Mouse (Mus musculus): ENCODE data around the gene Dcn.

The Dcn gene

GRCm38 (mm10) chr10:97479004-97479766, at the start of gene Dcn:
TSS of gene Dcn (plus strand) at chr10:97479609.
- no peak for DNase-seq (ENCODE audit: low read depth in 1 of 2, low spot score in 2 of 2)

- DNase-seq (ENCODE audit: low read depth in 1 of 2, low spot score in 2 of 2) = no peak
Observed at GRCm38 (mm10) chr10:97436662-97437061, 42.7 kb upstream of the Dcn start.

DNA sequence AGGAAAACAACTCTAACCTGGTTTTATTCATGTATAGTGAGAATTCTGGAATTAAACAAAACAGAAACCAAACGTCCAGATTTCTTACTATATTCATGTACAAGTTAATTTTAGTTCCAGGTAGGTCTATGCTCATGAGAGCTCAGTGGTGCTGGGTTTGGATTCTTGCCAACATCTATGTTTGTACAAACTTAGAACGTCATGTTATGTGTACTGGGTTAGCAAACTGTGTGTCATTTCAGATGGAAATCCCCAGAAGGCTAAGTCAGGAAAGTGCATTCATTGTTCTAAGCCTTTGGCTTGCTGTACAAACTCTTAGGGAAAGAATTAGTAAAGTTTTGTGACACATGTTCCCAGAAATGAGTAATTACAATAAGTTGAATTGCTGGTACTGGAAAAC, 37.1 kb upstream of the Dcn start:
- DNase-seq (ENCODE audit: low read depth in 1 of 2, low spot score in 2 of 2) = no peak

DNA sequence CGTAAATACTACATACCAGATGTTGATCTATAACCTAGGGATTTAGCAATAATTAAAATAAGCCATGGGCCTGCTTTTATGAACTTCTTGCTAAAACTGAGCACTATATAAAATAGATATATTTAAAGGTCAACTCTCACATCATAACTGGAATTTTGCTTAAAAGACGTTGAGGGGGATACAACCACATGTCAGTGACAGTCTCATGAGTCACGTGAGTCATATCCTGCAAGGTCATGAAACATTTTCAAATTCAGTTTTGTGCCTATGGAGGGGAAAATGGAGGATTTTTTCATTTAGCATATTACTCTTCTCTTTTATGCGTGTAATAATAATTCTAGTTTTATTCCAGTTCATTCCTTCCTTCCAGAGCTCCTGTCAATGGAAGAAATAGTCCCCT, 32.9 kb upstream of the Dcn start:
- no peak for DNase-seq (ENCODE audit: low read depth in 1 of 2, low spot score in 2 of 2)

DNA sequence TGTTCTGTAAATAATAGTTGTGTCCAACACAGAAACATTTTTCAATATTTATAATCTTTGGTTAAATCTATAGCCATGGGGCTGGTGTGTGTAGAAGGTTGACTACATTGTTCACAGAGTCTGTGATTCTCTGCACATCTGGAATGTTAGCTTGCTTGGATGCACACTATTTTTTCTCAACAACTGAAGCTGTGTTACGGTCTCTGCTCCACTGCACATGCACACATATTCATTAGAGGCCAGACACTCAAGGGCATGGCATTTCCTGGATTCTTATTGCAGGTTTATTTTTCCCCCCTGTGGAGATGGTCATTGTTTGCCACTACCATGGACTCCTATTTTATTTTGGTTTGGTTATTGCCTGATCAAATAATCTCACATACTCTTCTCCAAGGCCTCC, 26.5 kb upstream of the Dcn start:
- no peak for DNase-seq (ENCODE audit: low read depth in 1 of 2, low spot score in 2 of 2)

DNA sequence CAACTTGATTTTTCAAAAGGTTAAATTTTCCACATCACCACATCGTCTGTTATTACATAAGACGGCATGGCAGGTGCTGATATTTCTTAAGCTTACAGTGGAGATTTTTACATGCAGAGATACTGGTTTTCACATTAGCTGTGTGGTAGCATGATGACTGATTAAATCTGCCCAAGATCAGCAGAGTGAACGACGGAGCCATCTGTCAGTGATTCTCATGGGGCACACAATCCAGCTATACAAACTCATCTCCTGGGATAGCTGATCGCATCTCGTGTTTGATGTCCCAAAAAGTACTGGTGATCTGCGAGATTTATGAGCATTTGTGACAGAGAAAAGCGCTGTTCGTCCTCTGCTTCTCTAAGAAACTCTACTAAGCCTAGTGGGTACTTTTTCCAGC, 25.9 kb upstream of the Dcn start:
- no peak for DNase-seq (ENCODE audit: low read depth in 1 of 2, low spot score in 2 of 2)

DNA sequence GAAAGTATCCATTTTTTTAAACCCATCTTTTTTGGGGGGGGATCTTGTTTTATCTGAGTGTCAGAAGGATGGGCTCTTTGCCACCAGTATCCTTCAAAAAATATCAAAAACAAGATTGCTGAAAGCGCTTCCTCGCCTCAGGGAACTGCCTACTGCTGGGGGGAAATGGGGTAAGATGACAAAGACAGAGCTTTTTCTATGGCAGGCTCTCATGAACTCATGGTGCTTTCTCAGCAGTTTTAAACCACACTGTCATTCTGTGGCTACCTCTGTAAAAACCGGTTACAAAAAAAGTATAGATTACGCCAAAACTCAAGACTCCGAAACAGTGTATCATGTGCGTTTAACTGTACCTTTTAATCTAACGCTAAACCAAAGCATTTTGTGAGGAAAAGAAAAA, 22.4 kb upstream of the Dcn start:
- DNase-seq (ENCODE audit: low read depth in 1 of 2, low spot score in 2 of 2) = no peak

GRCm38 (mm10) chr10:97466818-97467217, 12.6 kb upstream of the Dcn start:
- DNase-seq (ENCODE audit: low read depth in 1 of 2, low spot score in 2 of 2) = no peak

DNA sequence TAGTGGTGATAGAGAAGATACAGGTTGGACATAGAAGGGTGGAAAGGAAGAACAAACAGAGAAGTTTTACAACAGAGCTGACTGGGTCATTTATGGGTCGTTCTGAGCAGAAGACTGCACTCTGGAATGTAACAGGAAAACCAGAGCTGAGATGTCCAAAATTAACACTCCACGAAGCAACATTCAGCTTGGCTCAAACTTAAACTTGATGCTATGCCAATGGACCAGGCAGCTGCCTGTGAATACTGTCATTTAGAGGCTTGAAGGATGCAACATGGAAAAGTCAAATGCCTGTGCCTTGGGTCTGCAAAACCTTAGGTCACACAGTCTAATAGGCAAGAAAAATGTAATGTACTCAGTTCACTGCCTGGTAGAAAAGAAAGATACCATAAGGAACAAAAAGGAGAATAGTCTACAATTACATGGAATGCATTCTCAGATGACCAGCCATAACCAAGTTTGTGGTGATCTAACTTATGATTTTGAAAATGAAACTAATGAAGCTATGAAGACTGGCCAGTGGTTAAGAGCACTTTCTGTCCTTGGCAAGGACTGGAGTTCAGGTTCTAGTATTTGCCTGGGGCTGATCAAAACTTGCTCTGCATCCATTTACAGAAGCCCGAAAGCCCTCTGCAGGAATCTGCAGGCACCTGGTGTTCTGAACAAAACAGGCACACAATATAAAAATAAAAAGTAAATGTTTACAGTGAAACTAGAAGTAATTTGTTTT, 9.8 kb upstream of the Dcn start:
- DNase-seq (ENCODE audit: low read depth in 1 of 2, low spot score in 2 of 2) = no peak

DNA sequence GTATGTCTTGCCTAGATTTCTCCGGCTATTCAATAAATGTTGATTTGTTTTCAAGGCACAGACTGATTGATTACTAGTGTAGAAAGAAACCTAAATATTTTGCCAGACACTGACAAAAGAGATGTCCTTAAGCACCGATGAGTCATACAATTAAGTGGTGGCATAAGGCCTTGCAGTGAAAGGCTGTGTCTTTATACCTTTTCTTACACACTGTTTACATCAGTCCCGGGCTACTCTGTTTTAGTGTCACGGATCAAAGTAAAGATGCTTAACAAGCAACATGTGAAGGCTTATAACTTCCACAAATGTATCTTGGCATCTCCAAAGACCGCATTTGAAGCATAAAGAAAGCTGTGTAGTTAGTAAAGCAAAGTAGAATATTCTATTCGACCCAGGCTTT, 3.9 kb upstream of the Dcn start:
- no peak for DNase-seq (ENCODE audit: low read depth in 1 of 2, low spot score in 2 of 2)

GRCm38 (mm10) chr10:97478259-97478658, 1.1 kb upstream of the Dcn start:
- DNase-seq (ENCODE audit: low read depth in 1 of 2, low spot score in 2 of 2) = no peak

DNA sequence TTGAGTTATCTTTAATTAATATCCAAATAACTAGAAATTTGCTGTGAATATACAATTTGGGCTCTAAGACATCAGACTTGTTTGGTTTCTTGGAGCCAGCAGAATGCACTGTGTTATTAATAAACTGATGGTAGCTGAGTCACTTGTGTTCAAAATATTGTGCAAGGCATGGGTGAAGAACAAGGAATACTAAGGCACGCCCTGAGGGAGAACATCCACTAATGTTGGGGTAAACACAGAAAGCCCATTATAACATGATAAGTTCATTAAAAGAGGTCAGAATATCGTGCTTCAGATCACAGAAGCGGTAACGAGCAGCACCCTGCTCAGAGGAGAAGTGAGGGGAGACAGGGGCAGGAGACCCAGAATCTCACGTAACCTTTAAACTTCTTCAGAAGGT, 2.7 kb downstream of the Dcn start:
- DNase-seq (ENCODE audit: low read depth in 1 of 2, low spot score in 2 of 2) = no peak

DNA sequence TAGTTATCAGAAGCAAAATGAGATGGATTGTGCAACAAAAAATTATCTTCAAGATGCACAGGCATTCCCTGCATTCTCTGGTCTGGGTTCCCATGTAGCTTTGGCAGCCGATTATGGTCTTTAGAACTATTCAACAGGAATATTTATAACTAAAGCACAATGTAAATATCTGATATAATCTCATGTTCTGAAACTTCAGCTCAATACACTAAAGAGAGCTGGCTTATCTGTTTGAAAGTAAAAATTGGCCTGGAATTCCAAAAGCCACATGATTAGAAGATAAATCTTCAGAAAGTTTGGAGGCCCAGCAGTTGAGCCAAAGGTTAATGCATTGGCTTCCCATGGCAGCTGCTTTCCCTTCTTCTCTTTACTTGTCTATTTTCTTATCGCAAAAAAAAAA, 4.6 kb downstream of the Dcn start:
- no peak for DNase-seq (ENCODE audit: low read depth in 1 of 2, low spot score in 2 of 2)

DNA sequence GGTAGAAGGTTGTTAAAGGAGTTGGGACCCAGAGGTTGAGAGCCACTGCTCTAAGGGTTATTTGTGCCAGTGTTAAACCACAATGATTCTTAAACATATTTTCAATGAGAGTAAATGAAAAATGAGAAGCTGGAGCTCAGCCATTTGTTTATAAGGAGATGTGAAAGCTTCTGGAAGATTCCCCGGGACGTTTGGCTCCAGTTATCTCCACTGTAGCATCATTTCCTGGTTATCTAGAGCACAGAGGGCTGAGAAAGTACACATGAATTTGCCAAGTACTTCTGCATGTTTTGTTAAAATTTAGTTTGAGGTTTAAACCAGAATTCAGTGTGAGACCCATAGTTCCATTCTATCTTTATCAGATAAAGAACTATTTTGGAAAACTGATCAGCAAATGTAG, 5.7 kb downstream of the Dcn start:
- DNase-seq (ENCODE audit: low read depth in 1 of 2, low spot score in 2 of 2) = no peak

DNA sequence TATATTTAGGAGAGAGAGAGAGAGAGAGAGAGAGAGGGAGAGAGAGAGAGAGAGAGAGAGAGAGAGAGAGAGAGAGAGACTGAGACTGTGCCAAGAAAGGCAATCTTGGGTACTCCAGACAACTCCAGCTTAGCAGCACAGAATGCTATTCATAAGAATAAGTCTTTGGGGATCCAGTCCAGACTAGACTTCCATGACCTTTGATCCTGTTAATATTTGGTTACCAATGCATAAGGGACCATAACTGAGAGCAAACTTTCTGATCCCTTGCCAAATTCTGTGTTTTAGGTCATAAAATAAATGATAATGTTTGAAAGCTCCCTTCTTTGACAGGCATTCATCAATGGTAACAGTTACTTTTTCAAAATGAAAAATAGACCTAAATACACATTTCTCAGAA, 6.7 kb downstream of the Dcn start:
- no peak for DNase-seq (ENCODE audit: low read depth in 1 of 2, low spot score in 2 of 2)

GRCm38 (mm10) chr10:97487269-97487989, 8.0 kb downstream of the Dcn start:
- no peak for DNase-seq (ENCODE audit: low read depth in 1 of 2, low spot score in 2 of 2)

DNA sequence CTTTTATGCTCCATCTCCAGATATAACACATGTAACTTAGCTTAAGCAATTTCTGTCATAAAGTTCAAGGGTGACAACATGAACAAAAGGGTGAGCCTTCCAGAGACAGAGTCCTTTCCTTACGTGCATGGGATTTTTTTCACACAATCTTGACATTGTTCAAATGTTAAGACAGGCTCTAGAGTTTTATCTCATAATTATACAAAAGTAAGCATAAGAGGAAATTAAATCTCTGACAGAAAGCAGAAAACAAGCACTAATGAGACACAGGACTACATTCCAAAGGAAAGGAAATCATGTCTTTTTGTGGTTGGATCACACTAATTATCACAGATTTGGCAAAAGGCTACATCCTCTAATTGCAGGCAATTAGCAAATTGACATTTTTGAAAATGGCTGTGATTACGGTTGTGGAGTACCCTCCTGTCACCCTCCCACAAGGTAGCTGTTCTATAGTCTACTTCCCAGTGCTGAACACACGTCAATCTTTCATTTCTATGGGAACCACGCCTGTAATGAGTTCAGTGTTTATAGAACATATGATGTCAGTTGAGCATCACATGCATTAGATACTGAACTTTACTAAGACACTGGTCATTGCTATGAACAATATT, 13.1 kb downstream of the Dcn start:
- DNase-seq (ENCODE audit: low read depth in 1 of 2, low spot score in 2 of 2) = no peak

DNA sequence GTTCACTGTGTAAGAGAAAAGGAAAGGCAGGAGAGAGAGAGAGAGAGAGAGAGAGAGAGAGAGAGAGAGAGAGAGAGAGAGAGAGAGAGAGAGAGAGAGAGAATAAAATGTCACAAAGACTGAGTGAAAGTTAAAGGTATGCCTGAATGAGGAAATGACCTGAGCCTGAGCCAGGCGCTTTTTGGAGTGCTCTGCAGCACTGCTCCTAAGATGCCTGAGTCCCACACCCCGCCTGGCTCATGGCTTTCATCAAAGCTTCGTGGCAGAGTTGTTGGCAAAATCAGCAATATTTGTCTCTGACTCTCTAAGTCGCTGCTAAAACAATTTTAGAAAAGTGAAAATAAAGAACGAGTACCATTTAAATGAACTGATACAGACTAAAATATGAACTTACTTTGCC, 18.2 kb downstream of the Dcn start:
- no peak for DNase-seq (ENCODE audit: low read depth in 1 of 2, low spot score in 2 of 2)

DNA sequence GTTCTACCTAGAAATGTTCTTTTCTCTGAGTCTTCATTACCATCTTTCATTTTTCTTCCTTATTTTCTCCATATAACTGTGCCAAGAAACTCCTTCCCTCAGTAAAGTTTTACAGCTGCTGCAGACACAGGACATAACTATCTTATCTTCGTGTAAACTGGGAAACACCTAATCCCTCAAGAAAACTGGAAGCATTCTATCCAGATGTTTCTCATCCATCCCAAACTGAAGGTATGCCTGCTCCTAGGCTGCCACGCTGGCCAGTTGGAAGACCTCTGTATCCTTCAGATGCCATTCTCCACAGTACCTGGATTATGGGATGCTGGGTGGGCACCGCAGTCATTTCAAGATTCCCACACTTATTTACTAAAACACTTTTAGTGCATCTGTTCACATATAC, 44.0 kb downstream of the Dcn start:
- no peak for DNase-seq (ENCODE audit: low read depth in 1 of 2, low spot score in 2 of 2)

DNA sequence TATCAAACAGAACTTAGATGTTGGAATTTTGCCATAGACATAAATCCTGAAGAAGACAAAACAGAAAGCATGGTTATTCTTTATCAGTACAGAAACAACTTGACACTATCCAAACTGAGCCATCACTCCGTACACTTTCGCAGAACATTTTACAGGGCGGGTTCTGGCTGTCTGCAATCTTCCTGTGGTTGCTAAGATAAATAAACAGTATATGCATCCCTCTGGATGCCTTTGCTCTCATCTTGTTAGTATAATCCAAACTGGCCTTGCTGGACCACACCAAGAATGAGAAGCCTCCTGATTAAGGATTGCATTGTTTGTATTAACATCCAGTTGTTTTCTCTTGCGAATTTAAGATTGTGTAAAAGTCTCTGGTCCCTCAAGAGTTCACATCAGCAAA, 56.3 kb downstream of the Dcn start:
- DNase-seq (ENCODE audit: low read depth in 1 of 2, low spot score in 2 of 2) = no peak

- no peak for DNase-seq (ENCODE audit: low read depth in 1 of 2, low spot score in 2 of 2)
Observed at GRCm38 (mm10) chr10:97536921-97537320, 57.5 kb downstream of the Dcn start.

DNA sequence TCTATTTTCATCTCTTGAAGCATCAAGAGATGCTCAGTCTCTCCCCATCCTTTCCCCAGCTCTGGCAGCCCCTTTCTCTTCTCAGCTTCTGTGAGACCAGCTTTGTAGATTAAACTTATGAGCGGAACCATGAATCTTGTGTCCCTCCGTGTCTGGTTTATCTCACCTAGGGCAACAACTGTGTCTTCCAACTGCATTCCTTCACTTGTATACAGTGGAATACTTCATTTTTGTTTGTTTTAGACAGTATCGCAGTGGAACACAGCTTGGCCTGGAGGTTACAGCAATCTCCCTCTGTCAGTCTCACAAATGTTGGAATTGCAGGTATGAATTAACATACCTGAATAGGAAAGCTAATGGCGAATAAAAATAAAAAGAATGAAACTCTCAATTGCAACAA, 58.8 kb downstream of the Dcn start:
- no peak for DNase-seq (ENCODE audit: low read depth in 1 of 2, low spot score in 2 of 2)
